Mouse (Mus musculus) testis, postnatal 14 days (tissue): ENCODE results near the gene Suds3.

Experiments
- DNase-seq: peaks from one replicate; pipeline ENCODE4 v3.0.0; 2021; ENCODE audit warnings: low spot score

Gene Suds3

GRCm38 (mm10) chr5:117115836-117116366, at the start of gene Suds3:
Gene Suds3 (minus strand): TSS chr5:117116113.
- peak; percentile 92 for DNase-seq

- no peak for DNase-seq
Measured at GRCm38 (mm10) chr5:117164923-117165322, 49.0 kb upstream of the Suds3 start.

- DNase-seq = no peak
Measured at GRCm38 (mm10) chr5:117164516-117164915, 48.6 kb upstream of the Suds3 start.

GRCm38 (mm10) chr5:117163790-117164189, 47.9 kb upstream of the Suds3 start:
- no peak for DNase-seq

- no peak for DNase-seq
Measured at GRCm38 (mm10) chr5:117160499-117160898, 44.6 kb upstream of the Suds3 start.

GRCm38 (mm10) chr5:117159805-117160291, 43.9 kb upstream of the Suds3 start:
- no peak for DNase-seq

- DNase-seq = no peak
Measured at GRCm38 (mm10) chr5:117159326-117159725, 43.4 kb upstream of the Suds3 start.

- DNase-seq = no peak
Measured at GRCm38 (mm10) chr5:117158335-117159018, 42.6 kb upstream of the Suds3 start.

- no peak for DNase-seq
Measured at GRCm38 (mm10) chr5:117153527-117154091, 37.7 kb upstream of the Suds3 start.

GRCm38 (mm10) chr5:117152944-117153343, 37.0 kb upstream of the Suds3 start:
- DNase-seq = no peak

- DNase-seq = no peak
Measured at GRCm38 (mm10) chr5:117150068-117150467, 34.2 kb upstream of the Suds3 start.

GRCm38 (mm10) chr5:117149054-117149942, 33.4 kb upstream of the Suds3 start:
- DNase-seq = no peak

- DNase-seq = no peak
Measured at GRCm38 (mm10) chr5:117147187-117148095, 31.5 kb upstream of the Suds3 start.

- no peak for DNase-seq
Measured at GRCm38 (mm10) chr5:117146165-117146564, 30.3 kb upstream of the Suds3 start.

GRCm38 (mm10) chr5:117143721-117144135, 27.8 kb upstream of the Suds3 start:
- DNase-seq = no peak

GRCm38 (mm10) chr5:117140374-117140773, 24.5 kb upstream of the Suds3 start:
- no peak for DNase-seq

GRCm38 (mm10) chr5:117139822-117140221, 23.9 kb upstream of the Suds3 start:
- DNase-seq = no peak

- no peak for DNase-seq
Measured at GRCm38 (mm10) chr5:117138295-117138988, 22.5 kb upstream of the Suds3 start.

- DNase-seq = no peak
Measured at GRCm38 (mm10) chr5:117137594-117137993, 21.7 kb upstream of the Suds3 start.

- no peak for DNase-seq
Measured at GRCm38 (mm10) chr5:117137011-117137410, 21.1 kb upstream of the Suds3 start.

GRCm38 (mm10) chr5:117136570-117136969, 20.7 kb upstream of the Suds3 start:
- DNase-seq = no peak
